Mouse (Mus musculus) layer of hippocampus, adult 9-10 months (tissue): ENCODE measurements around the gene Suclg2.
A peak's percentile ranks its signal among the peaks of the same experiment; 100 is the strongest.

Experiments
- DNase-seq: peaks from one replicate; pipeline ENCODE4 v3.0.0; 2022; ENCODE audit warnings: low spot score

Suclg2 gene

DNA sequence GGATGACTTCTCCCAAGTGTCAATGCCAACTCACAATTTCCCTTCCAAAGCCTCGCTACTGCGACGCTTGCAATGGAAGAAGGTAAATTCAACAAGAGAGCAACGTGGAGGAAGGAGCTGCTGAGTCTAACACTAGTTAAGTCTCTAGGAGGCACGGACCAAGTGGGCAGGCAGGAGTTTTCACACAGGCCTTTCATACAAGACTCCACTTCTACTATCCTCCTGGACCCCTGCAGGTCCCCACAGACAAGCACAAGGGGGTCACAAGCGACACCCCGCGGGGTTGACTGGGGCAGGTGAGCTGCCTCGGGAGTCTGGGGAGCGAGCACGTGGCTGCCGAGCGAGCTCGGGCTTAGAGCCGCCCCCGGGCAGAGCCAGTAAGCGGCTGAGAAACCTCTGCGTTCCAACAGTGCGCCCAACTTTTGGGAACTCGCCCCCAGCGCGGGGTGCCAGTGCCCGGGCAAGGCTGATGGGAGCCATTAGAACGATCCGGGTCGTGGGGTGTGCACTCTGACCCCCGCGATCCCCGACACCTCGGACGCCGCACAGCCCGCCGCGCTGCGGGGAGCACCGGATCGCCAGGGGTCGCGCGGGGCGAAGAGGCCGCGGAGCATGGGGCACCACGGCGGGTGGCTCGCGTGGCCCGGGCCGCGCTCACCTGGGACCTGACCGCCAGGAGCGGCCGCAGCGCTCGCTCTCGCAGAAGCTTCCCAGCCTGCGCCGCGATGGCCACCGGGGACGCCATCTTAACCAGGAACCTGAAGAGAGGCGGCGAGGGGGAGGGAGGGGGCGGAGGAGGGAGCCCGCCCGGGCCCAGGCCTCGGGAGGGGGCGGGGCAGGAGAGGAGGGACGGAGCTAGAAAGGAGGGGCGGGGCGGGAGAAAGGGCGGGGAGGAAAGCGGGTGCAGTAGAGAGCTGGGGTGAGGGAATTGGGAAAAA, at the start of gene Suclg2:
Gene Suclg2, minus strand, starts transcription at position 770 of the 938 bp plus-strand sequence.
- peak; percentile 26 for DNase-seq

DNA sequence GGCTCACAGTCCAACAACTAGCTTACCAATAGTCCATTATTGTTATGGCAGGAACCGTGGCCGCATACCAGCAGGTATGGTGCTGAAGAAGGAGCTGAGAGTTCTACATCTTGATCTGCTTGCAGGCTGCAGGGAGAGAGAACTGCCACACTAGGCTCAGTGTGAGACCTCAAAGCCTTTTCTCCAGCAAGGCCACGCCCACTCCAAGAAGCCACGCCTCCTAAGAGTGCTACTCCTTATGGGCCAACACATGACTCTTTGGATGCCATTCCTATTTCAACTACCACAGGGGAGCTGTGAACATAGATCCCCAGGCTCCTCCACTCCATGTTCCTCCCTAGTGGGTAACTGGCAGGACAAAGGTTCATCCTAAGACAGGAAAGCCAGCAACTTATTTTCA, 48.0 kb upstream of the Suclg2 start:
- no peak for DNase-seq

DNA sequence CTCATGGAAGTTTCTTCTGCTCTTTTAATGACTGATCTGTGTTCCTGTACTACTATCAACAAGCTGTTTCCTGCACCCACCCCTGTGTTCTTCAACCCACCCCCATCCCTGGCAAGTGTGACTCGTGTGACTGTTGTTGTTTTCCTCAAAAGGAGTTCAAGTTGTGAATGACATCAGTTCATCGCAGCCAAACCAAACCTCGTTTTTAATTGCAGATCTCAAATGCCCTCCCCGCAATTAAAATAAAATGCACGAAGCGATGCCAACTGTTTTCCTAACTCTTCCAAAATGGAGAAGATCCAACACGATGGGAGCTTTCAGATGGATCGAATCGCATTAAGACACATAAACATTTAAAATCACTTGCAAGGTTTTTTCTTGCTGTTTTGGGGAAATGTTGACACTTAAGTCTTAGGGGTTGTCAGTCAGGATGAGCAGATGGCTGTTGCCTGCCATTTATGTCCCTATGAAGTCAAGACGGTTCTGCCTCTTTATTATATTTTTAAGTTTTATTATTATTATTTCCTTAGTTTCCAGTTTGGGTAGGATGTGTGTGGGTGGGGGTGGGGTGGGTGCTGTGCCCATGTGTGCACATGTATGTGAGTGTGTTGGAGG, 41.1 kb upstream of the Suclg2 start:
- peak; percentile 4 for DNase-seq

DNA sequence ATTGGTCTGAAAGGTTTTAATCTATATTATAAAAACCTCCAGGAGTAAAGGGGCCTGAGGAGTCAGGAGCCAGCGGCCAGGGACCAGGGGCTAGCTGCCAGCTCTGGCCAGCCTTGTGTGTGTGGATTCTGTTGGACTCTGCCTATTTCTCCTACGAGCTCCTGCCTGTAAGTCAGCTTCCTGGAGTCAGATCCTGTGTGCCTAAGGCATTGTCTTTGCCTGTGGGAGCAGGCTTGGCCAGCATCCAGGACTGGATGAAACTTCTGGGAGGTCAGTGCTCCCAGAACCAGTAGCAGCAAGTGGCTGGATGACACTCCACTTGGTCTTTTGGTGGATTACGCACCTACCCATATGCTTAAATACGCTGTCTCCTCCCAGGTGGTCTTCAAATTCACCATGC, 23.8 kb upstream of the Suclg2 start:
- DNase-seq: no peak

DNA sequence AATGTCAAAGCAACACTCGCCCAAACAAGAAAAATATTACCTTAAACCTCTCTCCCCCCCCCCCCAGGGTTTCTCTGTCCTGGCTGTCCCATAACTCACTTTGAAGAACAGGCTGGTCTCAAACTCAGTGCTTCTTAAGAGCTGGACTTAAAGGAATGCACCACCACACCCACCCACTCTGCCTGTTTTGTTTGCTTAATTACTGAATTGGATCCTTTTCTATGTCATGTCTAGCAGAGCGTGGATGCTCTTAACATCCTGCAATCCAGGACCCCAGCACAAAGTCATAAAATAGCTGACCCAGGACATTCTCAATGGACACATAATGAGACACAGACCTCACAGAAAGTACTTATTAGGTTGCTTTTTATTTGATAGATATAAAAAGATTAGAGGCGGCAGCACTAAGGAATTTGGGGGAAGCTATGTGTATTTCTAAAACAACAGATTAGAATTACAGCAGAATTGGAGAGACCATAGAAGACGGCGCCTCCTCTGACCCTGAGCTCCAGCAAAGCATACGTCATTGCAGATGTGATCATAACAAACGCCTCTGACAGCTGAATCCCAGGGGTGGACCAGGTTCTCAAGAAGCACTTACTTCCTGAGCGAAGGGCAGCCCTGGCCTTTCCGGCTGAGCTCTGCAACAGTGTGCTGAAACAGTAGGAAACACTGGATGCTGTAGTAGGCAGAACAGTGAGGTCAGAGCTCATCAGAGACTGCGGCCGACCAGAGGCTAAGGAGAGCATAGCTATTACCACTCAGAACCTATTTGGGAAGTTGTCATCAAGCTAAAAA, 13.2 kb upstream of the Suclg2 start:
- DNase-seq: no peak

DNA sequence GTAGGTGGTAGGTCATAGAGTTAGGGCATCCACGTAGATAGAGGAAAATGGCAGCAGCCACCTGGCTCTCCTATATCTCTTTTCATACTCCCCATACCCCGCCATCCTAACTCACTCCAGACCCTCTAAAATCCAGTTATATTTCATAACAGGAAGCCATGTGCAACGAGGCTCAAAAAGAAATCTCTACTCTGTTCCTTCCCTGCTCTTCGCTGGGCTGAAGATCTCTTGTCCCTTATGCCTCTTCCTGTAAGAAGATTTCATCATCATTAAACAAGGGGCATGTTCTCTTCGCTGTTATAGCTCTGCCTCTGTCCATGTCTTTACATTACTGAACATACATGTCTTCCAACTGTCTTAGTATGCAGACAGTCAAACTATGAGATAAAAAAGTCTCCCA, 10.8 kb upstream of the Suclg2 start:
- DNase-seq: no peak

DNA sequence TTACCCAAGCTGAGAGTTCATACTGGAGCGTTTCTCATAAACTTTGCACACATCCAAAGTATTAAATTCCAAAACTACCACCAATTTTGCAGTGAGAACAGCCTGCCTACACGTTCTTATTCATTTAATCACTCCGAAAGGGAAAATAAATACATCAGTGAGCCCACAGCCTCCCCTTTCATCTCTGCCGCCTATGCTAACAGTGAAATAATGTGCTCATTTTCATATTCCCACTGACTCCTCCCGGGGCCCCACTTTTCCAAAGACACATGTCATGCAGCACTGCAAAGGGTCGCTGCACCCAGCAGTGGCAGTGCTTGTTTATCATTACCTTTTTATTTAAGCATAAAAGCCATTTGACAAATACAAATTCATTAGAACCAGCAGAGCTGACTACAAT, 6.7 kb upstream of the Suclg2 start:
- no peak for DNase-seq

DNA sequence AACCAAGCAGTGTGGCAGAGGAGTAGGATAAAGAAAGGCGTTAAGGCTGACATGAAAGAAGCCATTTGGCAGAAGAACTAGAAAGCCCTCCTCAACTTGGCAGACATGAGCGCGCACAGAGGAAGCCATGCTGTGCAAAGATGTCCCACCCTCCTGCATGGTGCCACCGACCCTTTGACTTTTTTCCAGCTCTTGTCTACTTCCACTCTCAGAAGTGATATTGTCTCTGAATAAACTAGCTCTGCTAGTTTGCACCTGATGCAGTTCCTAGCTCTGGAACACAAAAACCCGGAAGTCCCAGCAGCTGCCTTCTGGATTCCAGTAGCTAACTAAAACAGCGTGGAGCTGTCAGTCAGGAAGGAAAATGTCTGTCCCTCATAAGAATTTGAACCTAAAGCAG, 4.8 kb upstream of the Suclg2 start:
- DNase-seq: no peak

DNA sequence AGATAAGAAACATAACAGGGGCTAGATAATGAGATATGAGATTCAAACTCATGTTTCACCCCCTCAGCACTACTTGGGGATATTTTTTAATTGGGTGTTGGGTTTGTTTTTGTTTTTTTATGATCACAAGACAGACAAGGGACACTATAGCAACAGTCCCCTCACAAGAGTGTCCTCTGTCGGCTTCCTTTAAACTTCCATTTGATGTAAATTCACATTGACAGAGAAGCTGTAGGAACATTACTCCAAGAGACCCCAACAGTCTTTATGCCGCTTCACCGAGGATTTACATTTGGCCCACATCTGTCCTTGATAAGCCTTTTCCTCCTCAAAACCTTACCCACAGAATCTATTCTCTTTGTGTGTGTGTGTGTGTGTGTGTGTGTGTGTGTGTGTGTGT, 1.2 kb upstream of the Suclg2 start:
- DNase-seq: no peak

DNA sequence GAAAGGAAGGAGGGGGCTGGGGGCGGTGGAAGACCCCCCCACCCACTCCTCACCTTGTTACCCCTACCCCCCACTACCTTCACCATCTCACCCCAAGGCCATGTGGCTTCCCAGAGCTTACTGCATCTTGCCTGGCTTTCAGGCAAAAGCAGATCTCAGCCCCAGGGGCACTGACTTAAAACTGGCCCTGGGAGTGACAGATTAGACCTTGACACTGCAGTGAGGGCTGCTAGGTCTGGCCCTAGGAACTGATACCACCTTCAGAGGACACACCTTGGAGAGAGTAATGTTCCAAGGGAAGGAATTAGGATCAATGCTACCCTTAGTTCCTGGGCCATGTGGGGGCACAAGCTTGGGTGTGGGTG, 351 bp upstream of the Suclg2 start:
- DNase-seq: no peak

DNA sequence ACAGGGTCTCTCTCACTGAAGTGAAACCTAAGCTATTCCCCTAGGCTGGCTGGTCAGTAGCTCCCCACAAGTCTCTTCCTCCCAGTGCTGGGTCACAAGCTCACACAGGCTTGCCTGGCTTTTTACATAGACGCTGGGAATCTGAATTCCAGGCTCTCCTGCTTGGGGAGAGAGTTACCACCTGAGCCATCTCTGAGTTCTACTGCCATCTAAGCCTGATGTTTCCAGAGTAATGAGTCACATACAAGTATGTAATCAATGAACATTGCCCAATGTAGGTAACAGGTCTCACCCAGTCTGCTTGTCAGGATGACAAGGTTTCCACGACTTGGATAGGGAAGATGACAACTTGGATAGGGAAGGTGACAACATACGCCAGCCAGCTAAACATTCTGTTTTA, 1.5 kb downstream of the Suclg2 start:
- DNase-seq: no peak

DNA sequence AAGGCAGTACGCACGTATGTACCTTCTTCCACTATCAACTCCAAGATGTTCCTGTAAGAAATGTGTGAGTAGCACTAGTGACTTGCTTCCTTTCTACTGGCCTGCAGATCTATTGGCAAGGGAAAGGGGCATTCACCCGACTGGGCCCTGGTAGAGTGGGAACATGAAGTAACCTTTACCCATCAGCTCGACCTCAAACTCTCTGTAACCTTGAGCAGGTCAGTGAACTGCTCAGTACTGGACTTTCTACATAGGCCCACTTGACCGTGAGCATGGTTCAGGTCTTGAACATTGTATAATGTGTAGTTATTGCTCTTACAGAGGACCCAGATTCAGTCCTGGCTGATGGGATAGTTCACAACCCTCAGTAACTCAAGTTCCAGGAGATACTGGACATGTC, 2.1 kb downstream of the Suclg2 start:
- DNase-seq: no peak

DNA sequence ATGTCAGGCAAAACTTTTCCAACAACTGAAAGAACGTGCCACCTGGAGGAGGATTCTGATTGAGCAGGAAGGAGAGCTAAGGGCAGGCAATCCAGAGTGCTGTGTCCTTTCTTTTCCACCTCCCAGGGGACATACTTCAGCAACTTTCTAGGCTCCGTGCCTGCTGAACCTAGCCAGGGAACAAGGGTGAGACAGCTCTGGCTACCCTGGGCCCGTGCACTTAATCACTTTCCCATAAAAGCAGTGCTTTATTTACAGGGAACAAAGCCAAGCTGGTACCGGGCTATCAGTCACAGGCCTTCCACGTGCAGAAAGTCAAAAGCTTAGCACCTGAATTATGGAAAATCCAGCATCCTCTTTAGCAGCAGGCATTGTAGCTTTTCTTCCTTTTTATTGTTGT, 5.4 kb downstream of the Suclg2 start:
- DNase-seq: no peak

DNA sequence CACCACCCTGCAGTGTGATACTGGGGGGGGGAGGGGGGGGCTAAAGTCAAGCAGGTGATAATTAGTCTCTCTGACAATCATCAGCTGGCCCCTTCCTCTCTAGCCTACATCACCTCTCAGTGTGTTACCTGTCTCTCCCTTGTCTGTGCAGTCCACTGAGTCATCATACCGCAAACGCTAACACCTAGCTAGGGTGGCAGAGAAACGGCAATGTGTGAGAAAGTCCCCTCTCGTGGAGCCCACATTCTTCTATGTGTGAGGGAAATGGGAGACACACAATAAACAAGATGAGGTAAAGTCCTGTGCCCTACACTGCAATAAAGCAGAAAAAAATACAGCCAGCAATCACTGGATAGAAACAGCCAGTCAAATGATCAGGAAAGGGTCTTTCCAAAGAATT, 6.5 kb downstream of the Suclg2 start:
- no peak for DNase-seq

DNA sequence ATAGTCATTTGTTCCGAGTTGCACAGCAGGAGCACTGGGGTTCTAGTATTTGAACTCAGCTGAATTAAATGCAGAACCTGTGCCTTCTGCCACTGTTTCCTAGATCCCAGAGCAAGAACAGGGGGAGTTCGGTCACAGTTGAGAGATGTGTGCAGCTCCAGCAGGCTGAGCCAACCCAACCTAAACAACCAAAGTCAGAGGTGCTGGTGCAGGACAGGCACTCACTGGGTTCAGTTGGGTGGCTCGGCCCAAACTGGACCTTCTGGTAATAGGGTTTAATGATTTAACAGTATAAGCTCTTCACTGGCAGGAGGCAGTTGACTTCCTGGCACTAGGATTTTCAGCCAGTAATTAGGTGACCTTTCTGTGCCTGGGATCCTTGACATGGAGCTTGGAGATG, 6.9 kb downstream of the Suclg2 start:
- no peak for DNase-seq

DNA sequence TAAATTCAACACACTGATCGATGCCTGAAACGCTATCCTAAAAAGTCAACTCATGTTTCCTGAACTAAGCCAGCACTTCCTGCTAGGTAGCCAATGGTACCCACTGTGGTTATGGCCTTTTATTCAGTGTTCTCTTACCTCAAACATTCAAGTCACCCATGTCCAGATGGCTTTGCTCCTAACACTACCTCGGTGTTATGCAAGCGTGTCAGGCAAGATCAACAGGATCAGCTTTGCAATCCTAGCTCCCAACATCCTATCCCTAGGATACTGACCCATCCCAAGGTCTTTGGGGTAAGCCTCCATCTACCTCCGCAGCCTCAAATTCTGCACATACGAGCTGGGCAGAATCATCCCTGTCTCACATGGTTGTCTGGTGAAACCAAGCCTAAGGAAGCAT, 7.7 kb downstream of the Suclg2 start:
- no peak for DNase-seq

DNA sequence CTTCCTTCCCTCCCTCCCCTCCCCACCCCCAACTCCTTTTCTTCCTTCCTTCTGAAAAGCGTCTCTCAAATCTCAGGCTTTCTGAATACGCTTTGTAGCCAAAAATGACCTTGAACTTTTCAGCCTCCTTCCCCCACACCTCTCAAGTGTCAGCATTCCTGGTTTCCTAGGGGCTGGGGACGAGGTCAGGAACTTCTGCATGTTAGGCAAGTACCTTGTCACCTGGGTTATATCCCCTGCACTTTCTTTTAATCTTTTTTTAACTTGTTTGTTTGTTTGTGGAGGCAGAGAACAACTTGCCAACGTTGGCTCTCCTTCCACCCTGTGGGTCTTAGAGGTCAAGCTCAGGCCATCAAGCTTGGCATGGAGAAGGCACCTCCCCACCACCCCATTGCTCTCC, 9.1 kb downstream of the Suclg2 start:
- DNase-seq: no peak

DNA sequence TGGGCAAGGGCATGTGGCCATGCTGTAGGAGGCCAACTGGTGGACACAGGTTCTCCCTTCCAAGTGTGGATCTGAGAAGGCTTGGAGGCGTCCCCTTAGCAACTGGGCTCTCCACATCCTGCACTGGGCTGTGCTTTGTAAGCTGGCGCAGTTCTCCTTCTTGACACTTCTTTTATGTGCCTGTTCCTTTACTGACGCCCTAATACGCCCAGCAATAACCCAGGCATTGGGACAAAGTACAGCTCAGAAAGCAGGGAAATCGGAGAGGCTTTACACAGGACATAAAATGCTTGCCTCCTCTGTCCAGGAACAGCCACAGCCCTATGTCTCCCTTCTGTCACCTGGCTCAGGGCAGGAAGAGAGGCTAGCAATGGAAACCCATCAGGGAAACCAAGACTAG, 9.5 kb downstream of the Suclg2 start:
- no peak for DNase-seq

DNA sequence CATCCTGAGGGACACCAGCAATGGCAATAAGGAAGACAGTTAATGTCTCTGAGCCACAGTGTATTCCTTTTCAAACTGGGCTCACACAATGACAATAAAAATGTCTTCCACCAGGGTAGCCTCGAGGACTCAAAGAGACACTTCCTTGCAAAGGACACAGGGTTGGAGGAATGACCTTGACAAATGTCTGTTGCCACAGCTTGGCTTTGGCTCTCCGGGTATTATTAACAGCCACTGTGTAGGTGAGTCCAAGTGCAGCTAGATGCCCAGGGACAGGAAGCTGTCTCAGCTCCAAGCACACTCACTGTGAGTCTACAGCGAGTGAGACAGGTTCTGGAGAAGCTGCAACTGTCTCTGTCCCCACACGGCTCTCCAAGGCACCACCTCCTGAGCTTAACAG, 14.0 kb downstream of the Suclg2 start:
- no peak for DNase-seq

DNA sequence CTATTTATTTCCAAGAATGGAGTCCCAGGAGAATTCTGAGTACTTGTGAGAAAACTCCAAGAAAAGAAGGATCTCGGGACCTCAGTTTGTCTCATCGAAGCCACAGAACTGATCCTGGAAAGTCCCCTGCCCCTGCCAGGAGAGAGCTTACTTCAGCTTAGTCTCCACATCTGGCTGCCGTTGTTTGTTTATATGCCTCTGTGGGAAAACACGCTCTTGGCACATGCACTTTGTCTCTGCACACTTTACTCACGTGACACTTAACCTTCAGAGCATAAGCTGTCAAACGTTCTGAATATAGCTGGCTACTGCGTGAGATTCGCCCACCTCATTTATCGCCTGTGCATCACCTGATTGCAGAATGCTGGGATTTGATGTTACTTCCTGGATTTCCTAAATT, 16.4 kb downstream of the Suclg2 start:
- no peak for DNase-seq

DNA sequence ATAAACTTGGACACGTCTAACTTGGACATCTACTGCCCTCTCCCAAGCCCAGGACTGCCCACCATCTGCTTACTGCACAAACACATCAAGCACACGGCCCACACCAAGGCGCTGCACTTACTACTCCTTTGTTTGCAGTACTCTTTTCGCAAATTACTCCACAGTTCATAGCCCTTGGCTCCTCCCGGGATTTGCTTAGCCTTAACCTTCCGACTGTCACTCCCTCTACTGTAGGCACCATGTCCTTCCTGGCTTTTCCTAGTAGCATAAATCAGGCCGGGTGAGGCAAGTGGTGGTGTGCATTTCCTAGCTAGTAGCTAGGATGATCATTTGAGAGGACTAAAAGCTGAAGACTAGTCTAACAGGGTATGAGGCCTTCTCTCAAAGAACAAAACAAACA, 16.8 kb downstream of the Suclg2 start:
- DNase-seq: no peak

DNA sequence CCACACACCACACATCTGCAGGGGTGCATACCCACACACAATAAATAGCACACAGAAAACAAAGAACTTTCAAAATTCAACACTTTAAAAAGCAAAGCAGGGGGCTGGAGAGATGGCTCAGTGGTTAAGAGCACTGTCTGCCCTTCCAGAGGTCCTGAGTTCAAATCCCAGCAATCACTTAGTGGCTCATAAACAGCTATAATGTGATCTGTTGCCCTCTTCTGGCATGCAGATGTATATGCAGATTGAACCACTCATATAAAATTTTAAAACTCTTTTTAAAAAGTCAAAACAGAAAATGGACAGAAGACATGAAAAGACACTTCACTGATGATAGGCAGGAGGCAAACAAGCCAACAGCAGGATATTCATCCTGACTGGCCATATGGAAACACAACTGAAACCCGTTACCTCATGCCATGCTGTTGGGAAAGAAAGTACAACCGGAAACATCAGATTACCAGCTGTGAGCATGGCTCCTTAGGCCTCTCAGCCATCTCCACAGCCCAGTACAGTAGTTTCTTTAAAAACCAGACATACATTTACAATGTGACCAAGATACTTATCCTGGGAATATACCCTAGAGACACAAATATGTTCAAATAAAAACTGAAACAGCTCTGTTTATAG, 17.5 kb downstream of the Suclg2 start:
- no peak for DNase-seq

DNA sequence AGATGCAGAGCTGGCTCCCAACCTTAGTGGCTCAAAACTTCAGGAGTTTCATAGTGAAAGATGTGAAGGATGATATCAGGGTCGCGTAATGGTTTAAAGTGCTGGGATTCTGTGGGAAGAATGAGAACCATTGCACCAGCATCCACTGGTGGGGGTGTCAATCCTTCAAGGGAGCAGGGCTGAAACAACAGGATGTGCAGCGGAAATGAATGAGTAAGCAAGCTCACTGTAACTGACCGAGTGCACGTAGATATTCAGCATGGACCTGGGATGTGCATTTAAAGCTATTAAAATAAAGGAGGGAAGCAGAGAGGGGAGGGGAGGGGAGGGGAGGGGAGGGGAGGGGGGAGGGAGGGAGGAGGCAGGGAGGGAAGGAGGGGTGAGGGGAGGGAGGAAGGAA, 18.4 kb downstream of the Suclg2 start:
- DNase-seq: no peak
